ENCODE assay signal across 8 mouse cellular contexts in the genomic region with DNA sequence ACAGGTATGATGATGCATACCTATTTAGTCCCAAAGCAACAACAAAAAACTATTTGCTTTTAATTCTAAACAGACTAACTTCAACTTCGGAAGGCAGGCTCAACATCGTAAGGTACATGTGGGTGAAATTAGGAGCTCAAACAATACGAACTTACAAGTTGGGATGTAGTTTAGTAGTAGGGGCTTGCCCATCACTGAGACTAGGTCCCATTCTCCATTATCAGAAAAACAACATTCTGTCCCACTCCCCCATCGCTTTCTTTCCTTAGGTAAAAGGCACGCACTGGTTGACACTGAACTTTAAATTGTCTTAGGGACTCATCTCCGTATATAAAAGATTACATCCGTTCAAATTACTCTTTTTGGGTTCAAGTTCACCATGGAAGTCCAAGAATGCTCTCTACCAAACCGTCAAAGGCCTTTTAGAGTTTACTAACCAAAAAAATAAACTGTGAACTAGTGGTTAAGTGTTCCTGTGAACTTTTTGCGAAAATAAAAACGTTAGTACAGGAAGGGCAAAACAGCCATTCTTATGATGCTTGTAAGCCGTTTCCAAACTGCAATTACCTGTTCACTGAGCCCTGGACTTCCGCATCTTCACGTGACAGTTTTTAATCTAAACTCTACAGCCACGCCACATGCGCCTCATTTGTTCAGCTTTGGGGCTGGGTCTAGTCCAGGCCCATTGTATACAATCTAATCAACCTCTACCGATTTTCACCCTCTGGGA. TPM values are rescaled to one million over a fixed set of nuclear protein-coding genes. Genes with fewer than 3 reads are reported as not detected.
DNase-seq lines count a peak whose midpoint lies in the region; ATAC-seq lines count a peak whose summit lies in the region.

No protein-coding gene starts in this region.

- ATAC-seq in forebrain, embryonic 16.5 days, result no peak
- ATAC-seq in megakaryocyte-erythroid progenitor cell, adult 5-6 weeks (replicated peaks; ENCODE audit: low FRiP score, low TSS enrichment, poor library complexity, severe bottlenecking), result 0 out of 2 replicates have a peak, but pooled peaks have one; percentile 6
- no peak for ATAC-seq in cerebellum, adult (ENCODE audit: insufficient number of reproducible peaks, low FRiP score, low TSS enrichment)

- peak overlapping the region; percentile 91 for H3K4me3 ChIP-seq in forebrain, embryonic 16.5 days (replicated peaks; ENCODE audit: low read length)

- H3K9ac ChIP-seq in forebrain, embryonic 16.5 days (replicated peaks; ENCODE audit: low read depth, low read length), result peak overlapping the region; percentile 97

- H3K4me1 ChIP-seq in forebrain, embryonic 16.5 days (replicated peaks; ENCODE audit: control insufficient read depth, insufficient read depth, low read length), result peaks cover 20% of the 10 kb centered on the region

- peak overlapping the region; percentile 94 for H3K4me2 ChIP-seq in forebrain, embryonic 16.5 days (ENCODE audit: low read length)

- no peaks in the 10 kb centered on the region for H3K36me3 ChIP-seq in forebrain, embryonic 16.5 days (ENCODE audit: control insufficient read depth, insufficient read depth)

- DNase-seq in embryo, embryonic 10 days (ENCODE audit: low spot score), result peak; percentile 39
- no peak for DNase-seq in embryo, embryonic 9.5 days (ENCODE audit: extremely low spot score)
- peak; percentile 58 for DNase-seq in MEL-GATA-1-ER (ENCODE audit: extremely low read depth, low read depth)
- DNase-seq in large intestine, adult 2 months (ENCODE audit: low read depth, low spot score), result peak; percentile 69
- peak; percentile 37 for DNase-seq in thymus, postnatal 25 days

- H3K27ac ChIP-seq in forebrain, embryonic 16.5 days (ENCODE audit: low read length), result peak overlapping the region; percentile 98

- WGBS in forebrain, embryonic 16.5 days, result under 1% methylated on average over 16 of the region's 16 CpGs
- WGBS in large intestine, adult 2 months, result under 1% methylated on average over 16 of the region's 16 CpGs

- no peaks in the 10 kb centered on the region for H3K9me3 ChIP-seq in forebrain, embryonic 16.5 days (ENCODE audit: control insufficient read depth, low read length)

- no peaks in the 10 kb centered on the region for H3K27me3 ChIP-seq in forebrain, embryonic 16.5 days (replicated peaks; ENCODE audit: control insufficient read depth, insufficient read depth, low read length)

RNA-seq across cellular contexts. Expression of gene Tra2b, which starts 1.4 kb away (rescaled TPM):
- polyA plus RNA-seq in forebrain, embryonic 16.5 days (2015; fragmentation: Nextera tagmentation; extraction: Ambion mirVana), result 373 and 397 TPM in 2 replicates
- 38.3 and 40.6 TPM in 2 replicates for polyA plus RNA-seq in large intestine, adult 2 months (2012; rRNA removed)
- total RNA-seq in megakaryocyte-erythroid progenitor cell, adult 5-6 weeks (2014; fragmentation: Nextera tagmentation), result 286 and 294 TPM in 2 replicates
- total RNA-seq in megakaryocyte-erythroid progenitor cell, adult 5-6 weeks (2017), result 749 and 863 TPM in 2 replicates
